Mouse (Mus musculus): ENCODE measurements at regions not wholly inside any gene's neighbourhood (a gene's known extent, or its start where the extent isn't known, plus 50 kb on each side); places are given as distances from the start of the nearest gene placed in this dataset.

DNA sequence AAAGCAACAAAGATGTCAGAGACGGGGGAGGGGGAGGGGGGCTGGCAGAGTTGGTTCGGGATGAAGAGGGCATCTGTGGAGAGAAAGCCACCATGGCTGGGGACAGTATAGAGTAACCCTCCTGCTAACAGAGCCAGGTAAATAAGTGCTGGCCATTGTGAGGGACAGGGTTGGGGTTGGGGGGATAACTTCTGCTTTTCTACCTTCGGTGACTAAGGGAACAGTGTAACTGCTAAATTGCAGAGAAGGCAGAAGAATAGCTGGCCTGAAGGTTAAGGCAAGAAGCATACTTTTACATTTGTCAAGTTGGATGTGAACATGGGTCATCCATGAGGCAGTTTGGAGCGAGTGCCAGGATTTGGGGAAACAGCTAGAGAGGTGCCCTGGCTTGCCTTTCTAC is 395.1 kb downstream of the H2al1j start:
- no peak for DNase-seq (ENCODE audit: low spot score)

DNA sequence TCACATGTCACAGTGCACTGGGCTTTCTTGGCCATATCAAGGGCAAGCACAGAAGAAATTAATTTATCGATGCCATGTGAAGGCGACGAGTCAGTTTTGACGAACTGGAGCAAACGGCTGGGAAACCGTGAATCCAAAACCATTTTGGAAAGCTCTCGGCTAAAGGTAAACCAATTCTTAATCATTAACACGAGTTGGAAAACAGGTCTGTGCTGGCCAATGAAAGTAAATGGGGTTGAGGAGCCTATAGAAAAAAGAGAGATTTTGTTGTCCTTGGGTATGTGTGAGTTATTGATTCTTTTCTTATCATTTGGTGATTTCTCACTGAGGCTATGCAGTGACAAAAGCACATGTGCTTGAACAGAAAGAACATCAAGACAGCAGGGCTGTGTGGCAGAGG is 397.1 kb downstream of the H2al1j start:
- no peak for DNase-seq (ENCODE audit: low spot score)

DNA sequence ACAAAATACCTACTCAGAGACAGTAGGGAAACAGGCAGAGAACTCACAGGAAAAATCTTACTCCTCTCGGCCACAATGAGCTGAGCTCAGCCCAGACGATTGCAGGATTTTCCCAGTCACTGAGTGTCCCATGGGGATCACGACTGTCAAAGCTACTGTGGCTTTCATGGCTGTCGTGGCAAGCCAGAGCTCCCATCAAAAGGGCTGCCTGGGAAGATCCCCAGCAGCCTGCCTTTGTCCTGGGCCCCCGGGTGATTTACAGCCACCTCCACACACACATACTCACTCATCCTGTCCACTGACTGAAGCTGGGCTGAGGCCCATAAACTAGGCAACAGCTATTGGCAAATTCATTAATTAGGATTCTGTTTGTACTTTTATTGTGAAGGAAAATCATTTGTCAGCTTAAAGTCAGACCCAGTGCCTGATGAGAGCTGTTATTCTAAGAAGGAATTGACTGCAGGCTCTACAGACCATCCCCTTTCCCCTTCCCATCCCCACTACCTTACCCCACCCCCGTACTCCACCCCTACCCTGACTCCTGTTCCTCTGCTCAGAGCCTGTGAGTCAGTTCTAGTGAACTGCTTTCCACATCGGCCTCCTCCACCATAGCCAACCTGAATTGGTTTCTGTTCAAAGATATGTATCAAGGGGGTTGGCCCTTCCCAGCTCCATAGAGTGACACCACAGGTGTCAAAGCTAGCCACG is 399.1 kb downstream of the H2al1j start:
- DNase-seq (ENCODE audit: low spot score), result no peak

DNA sequence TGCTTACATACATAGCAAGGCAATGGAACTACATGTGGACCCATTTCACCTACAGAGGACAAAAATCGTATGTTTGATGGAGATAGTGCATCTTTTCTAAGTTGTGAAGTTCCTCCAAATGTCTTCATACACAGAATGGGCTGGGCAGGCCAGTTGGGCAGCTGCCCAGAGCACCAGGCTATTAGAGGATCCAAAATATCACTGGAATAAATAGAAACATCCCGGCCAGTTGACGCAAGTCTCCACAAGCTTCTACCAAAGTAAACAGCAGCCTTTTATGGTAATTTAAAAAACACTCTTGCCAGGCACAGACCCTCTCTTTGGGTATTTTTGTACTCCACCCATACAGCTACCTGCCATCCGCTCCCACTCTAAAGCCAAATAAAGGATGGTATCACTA is 400.9 kb downstream of the H2al1j start:
- no peak for DNase-seq (ENCODE audit: low spot score)

DNA sequence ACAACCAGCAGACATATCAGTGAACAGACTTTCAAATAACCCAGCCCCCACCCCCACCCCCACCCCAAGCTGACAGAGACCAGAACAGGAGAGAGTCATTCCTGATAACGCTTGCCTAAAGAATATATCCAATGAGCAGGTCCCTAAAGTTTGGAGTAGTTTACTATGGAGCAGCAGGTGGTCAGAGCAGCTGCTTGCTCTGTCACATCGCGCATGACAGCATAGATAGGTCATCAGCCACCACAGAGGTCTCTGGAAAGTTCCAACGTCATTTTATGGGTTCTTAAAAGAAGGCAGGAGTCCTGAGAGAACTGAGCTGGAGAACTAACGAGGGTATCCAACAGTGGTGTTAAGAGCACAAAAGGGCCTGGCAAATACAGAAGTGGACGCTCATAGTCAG is 402.4 kb downstream of the H2al1j start:
- DNase-seq (ENCODE audit: low spot score), result no peak

DNA sequence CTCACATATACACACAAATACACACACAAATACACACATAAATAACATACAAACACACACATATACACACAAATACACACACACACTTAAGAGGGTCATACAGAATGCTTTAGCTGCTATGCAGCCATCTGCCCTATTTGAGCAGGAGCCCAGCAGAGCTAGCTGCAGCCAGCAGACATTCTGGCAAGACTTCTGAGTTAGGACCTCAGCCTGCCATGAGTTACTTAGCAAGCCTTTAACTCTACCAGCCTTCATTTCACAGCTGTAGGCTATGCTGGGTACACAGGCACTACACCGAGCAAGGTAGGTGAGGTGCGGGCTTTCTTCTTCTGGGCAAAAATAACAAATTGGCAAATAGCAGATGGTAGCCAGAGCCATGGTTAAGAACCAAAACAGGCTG is 404.7 kb downstream of the H2al1j start:
- DNase-seq (ENCODE audit: low spot score), result no peak

DNA sequence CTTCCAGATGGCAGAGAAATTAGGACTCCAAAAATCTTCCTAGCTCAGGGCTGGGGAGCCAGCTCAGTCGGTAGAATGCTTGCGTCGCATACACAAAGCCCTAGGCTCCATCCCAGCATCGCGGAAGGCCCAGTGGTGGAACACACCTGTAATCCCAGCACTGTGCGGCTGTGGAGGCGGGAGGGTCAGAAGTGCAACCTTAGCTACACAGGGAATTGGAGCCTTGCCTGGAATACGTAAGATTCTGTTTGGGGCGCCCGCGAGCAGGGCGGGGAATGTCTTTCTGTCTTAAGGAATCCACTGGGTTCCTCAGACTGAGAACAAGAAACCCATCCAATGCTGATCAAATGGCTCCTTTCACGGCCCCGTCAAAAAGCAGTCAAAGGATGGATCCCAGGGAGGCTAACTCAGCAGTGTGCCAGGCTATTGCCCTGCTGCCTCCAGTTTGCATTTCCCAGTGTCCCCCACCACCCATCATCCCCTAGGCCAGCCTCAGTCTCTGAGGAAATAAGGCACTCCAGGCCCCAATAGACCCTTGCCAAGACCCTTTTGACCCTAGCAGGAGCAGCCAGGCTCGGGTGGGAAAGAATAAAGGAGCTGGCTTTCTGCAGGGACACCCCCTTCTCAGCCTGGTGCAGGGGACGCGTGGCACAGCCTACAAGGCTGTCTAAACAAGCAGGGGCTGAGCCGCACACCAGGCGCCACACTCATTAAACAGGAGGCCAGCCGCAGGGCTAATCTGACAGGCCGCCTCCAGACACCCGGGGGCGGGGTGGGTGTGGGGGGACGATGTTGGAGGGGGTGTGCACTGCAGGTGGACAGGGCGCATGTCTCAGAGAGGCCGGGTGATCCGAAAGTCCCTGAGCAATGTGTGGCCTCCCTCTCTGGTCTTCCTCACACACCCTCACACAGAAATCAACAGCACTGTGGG is 407.1 kb downstream of the H2al1j start:
- no peak for DNase-seq (ENCODE audit: low spot score)

DNA sequence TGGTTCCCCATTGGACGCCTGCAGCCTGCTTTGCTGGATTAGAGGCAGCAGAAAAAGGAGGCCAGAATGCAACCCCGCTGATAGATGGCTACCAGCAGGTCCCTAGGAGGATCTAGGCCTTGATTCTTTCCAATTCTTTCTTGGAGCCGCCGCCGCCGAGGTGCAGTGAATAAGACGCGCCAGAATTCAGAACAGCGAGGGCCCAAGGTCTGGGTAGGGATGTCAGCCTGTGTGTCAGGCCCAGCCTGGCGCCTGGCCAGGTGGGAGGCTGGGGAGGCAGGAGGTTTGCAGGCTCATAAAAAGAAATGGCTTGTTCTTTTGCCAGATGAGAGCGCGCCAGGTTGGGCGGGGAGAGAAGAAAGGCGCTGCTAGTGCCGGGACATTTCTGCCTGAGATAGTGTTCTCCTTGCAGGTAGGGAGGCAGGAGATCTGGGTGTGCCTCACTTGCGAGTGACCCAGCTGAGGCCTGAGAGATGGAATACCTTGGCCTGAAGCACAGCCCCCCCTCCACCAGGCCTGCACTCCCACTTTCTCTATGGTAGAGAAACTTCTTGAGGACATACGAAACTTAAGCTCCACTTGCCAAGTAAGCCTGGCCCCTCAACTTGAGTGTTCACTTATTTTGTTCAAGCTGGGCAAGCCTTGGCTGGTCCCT is 408.0 kb downstream of the H2al1j start:
- no peak for DNase-seq (ENCODE audit: low spot score)

DNA sequence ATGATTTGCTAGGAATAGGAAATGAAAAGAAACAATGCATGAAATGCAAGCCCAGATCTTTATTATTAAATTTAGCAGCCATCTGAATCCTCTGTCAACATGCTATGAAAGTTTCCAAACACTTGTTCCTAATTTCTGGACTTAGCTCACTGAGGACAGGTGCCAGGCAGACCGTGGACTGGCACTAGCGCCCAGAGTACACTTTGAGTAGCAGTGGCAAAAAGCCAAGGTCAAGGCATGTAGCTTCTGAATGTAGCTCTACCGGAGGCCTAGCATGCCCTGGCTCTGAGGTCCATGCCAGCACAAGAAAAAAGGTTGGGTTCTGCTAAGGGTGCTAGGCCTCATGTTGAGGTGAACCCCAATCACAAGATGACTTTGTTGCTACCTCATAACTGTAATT is 408.9 kb downstream of the H2al1j start:
- DNase-seq (ENCODE audit: low spot score), result no peak

DNA sequence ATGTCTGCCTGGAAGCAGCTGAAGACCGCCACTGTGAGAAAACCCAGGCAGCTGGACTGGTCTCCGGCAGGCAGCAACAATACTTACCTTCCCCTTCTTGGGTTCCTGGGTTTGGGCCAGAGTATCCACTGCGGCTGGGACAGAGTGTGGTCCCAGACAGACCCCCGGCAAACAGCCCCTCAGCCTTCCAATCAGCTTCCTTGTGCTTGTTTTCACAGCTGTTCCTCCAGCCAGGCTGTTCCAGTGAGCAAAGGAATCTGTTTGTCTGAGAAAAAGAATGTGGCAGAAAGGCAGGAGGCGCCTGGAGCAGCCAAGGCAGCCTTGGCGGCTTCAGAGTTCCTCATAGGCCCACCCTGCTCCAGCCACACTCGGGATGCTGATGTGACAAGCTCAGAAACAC is 411.9 kb downstream of the H2al1j start:
- no peak for DNase-seq (ENCODE audit: low spot score)

DNA sequence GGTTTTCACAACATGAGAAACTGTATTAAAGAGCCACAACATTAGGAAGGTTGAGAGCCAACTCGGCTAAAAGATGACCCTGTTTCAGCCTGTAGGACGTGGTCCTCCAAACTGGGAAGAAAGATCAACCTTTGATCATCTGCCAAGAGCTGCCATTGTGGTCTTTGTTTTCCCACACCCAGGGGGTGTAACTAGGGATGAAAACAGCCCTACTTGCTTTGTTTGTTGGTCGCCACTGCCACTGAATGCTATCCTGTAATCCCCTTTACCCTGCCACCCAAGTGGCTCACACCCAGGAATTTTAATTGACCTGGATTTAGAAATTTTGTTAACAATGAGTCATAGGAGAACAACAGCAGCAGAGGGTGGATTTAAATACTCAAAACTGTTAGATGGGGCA is 414.2 kb downstream of the Bcor start:
- DNase-seq (ENCODE audit: low spot score), result no peak

DNA sequence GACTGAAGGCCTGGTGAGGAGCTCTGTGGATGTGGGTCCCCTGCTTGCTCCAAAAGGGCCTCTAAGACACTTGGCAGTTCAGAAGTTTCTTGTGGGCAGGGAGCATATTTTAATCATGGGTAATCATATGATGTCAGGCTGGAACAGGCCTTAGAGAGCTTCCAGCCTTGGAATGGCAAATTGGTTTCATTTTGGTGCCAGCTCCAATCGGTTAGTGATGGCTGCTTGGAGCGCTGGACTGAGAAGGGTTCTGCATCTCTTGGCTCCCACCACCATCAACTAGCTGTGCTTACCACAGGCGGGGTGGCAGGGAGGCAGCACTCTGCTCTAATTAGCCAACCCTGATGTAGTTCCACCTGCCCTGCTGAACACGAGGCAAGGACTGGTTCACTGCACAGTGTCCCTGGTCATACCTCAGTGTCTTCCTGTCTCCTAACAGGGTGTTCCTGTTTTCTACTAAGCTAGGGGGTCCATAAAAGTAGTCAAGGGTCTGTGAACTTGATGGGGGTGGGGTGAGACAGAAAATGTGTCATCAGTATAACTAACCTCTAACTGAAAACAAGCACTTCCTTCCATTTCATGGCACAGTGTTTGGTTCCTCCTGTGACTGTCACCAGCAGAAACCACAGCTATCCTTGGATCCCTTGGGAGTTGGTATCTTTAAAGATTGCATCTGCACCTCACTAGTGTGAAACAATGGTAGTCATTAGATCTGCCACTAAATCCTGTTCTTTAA is 412.6 kb downstream of the Bcor start:
- DNase-seq (ENCODE audit: low spot score), result no peak

DNA sequence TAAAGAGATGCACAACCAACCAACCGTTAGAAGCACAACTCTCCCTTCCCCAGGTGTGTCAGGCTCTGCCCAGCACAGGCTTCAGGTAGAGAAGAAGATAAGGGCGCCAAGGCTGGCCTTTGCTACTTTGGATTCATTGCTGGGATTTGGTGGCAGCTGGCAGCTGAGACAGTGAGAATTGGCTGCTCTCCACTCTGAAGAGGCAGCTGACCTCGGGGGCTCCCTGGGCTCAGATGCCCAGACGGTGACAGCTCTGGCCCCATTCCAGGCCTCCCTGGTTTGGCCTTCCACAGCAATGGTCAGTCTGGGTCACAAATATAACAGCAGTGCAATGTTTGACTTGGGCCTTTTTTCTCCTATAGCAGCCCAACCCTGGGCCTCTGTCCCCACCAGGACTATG is 411.9 kb downstream of the Bcor start:
- DNase-seq (ENCODE audit: low spot score), result no peak

DNA sequence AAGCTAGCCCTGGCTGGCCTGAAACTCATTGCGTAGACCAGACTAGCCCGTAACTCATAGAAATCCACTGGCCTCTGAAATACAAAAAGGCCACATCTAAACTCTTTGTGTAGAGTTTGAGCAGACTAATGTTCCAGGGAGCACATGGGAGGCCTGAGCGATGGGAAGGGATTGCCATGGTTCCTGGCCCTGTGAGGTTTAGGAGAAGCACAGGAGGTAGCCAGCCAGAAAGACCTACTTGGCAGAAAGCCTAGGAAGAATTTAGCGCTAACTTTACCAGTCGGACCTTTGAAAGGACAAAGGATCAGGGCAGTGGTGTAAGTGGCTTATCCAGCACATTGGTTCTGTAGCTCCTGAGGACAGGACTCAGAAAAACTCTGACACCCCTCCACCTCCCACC is 407.6 kb downstream of the Bcor start:
- DNase-seq (ENCODE audit: low spot score), result no peak

DNA sequence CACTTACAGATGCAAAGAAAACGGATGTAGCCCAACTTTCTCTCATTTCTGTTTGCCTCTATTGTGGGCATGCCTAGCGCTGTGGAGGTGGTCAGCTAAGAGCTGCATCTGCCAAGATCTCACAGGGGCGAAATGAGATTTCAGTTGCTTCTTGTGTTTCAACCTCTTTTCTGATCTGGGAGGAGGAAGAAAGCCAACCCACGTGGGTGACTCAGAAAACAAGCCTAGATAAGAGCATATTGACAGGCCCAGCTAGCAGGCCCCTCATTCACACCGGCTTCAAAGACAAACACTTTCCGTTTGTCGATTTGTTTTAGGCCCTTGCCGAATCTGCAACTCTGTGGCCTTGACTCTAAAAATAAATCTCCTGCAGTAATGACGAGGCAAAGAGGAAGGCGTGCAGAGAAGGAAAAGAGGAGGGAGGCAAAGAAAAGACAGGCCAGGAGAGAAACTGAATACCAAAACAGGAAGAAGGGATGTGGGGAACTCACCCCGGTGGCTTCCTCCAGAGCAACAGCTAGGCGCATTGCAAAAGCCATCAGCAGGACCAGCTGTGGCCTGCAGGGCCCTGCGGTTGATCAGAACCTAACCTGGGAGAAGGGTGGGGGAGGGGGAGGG is 407.1 kb downstream of the Bcor start:
- DNase-seq (ENCODE audit: low spot score), result no peak

DNA sequence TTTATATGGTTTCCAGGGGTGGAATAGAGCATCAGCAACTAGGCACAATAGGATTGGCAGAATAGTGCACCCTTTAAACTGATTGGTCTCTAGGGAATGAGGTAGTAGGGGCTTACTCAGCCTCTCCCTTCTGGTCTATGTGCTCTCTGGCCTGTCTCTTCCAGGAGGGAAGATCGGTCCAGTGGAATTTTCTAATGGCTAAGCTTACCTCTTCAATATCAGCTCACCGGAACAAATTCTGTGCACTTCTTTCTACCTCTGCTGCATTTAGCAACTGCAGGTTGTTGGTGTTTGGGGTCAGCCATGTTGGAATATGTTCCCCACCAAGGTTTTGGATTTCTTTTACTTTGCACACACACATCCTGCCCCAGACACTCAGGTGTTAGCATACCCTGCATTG is 405.1 kb downstream of the Bcor start:
- no peak for DNase-seq (ENCODE audit: low spot score)

DNA sequence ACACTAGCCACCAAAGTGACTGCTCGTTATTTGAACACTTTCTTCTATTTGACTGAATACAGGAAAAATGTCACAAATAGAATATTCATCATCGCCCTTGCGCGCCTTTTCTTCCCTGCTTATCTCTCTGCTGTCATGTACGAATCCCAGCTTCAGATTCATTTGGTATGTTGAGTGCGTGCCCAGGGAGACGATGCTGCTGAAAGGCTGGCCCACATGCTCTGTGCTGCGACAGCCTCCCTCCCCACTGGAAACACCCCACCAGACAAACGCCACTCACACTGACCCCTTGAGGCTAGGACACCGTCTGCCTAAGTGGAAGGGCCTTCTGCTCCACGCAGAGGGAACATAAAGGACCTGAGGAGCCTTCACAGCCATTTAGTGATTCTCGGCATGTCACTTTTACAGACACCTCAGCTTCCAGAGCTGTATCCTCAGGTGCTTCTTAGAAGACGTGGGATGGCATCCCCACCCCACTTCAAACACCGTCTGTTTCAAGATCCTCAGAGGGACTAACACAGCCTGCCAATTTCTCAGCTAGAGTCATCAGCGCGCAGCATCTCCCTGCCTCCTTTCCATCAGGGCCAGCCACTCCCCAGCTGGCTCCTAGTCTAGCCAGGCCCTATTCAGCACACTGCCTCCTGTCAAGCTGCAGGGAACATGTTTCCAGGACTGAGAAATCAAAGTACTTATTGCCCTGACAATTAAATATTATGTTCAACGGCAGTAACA is 396.6 kb downstream of the Bcor start:
- peak; percentile 23 for DNase-seq (ENCODE audit: low spot score)

DNA sequence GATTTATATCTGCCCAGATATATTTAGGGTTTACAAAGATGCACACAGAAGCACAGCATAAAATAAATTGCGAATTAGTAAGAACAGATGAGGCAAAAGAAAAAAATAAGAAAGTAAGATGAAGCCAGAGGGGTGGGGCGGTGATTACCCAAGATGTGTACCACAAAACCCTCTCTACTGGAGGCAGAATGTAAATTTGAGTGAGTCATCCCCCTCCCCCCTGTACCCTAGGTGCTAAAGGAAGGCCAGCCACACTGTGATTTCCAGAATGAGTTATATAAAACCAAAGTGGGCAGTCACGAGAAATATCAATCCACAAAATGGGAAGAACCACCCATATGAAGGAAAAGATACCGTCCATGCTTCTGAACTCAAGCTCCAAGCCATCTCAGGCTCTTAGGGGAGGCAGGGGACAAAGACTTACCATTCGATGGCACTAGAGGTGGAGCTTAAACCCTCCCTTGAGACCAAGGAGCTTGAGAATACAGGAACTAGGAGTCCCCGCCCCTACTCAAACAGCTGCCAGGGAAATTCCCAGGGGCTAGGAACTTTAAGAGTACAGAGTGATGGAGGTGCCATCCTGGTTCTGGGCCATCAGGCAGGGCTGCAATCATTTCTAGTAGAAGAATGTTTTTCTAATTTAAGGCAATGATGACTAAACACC is 383.8 kb downstream of the Bcor start:
- no peak for DNase-seq (ENCODE audit: low spot score)

DNA sequence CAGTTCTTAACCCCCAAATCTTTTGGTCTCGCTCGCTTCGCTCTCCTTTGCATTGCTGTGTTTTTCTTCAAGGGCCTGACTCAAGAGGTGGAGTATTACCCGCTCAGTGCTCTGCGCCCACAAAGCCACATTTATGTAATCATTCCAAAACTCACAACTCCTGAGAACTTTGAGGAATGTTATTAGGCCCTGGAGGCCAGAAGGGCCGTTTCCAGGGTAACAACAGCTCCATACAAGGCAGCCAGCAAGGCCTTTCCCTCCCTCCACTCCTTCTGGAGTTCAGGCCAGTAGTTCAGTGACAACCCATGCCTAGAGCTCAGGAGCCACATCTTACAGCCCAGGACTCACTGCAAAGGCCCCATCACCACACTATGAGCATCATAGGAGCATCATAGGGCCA is 365.1 kb downstream of the Bcor start:
- DNase-seq (ENCODE audit: low spot score), result no peak

DNA sequence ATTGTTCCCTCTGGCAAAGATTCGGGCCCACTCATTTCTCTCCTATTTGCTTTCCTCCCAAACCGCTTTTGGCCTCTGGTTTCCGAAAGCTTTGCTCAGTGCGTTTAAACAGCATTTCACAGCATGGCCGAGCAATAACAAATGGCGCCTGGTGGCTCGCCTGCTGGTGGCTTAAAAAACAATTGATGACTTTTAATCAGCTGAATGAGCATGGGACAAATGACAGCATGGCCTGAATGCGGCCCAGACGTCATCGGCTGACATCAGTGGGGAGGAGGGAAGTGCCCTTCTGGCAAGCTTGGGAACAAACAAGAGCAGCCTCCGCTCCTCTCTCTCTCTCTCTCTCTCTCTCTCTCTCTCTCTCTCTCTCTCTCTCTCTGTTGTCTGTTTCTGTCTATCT is 362.3 kb downstream of the Bcor start:
- peak; percentile 49 for DNase-seq (ENCODE audit: low spot score)

DNA sequence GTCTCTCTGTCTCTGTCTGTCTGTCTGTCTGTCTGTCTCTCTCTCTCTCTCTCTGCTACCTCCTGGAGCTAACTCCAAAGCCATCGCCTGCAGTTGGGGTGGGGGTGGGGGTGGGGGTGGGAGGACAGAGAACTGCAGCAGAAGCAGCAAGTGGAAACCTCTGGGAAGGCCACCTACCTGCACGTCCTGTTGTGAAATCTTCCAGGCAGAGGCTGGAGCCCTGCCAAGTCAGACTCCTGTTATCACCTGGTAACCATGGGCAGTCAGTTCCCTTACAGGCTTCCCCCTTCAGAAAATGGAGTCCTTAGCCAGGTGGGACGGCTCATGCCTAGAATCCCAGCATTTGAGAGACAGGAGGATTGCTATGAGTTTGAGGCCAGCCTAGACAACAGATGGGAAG is 361.8 kb downstream of the Bcor start:
- DNase-seq (ENCODE audit: low spot score), result no peak
